Mouse (Mus musculus) erythroblast, embryonic 14.5 days (primary cell): ENCODE measurements around the gene Htra2.

Experiments
- GATA1 ChIP-seq: IDR thresholded peaks from 2 replicates; pipeline ENCODE4 v1.6.1; 2012; ENCODE audit warnings: low read length, inconsistent platforms, mixed read lengths
- TAL1 ChIP-seq: IDR thresholded peaks from 3 replicates; pipeline ENCODE4 v1.6.1; 2012; ENCODE audit warnings: low read length, inconsistent platforms, mixed read lengths

DNA sequence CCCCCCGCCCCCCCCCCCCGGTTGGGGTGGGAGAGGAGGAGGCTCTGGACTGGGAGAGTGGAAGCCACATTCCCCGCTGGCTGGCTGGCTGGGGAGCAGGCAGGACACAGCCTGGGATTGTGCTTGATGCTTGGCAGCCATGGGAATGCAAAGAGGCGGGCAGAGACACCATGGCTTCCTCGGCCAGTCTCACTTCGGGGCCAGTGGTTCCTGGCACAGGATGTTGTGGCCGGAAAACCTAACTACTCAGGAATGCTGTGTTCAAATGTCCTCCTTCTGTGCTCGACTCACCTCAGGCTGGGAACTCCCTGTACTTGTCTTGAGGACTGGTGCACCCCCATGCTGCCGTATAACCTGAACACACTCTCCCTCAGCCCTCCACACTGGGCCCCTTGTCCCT is 27.4 kb downstream of the Htra2 start:
- no peak for TF ChIP-seq GATA1
- no peak for TF ChIP-seq TAL1
